Mouse (Mus musculus) kidney, embryonic 16.5 days (tissue): ENCODE results near the gene Bag5. TPM values are rescaled to one million over a fixed set of nuclear protein-coding genes. Genes with fewer than 3 reads are reported as not detected.
"Not testable (repeated sequence)": the region's sequence is repeated elsewhere in the genome, so short reads cannot be mapped to it uniquely, and the experiment has no call there.

Experiments
- ATAC-seq: fragments of 200-750 bp; cut with Nextera tagmentation; 2 replicates; pipeline ENCODE4 v1.8.0; 2017; ENCODE audit warnings: moderate TSS enrichment; ENCODE audit not compliant: low FRiP score, low TSS enrichment
- H3K27ac ChIP-seq: fragments of 300-500 bp; sonication (generic); 2 replicates; pipeline ENCODE4 v1.5.1; 2014; ENCODE audit warnings: low read length
- H3K27me3 ChIP-seq: fragments of 300-500 bp; sonication (generic); 2 replicates; pipeline ENCODE4 v1.6.1; 2014; ENCODE audit warnings: low read length, control low read depth, mixed read lengths; ENCODE audit not compliant: insufficient read depth
- H3K36me3 ChIP-seq: fragments of 300-500 bp; sonication (generic); 2 replicates; pipeline ENCODE4 v1.6.1; 2014; ENCODE audit warnings: low read length, control low read depth, mixed read lengths; ENCODE audit not compliant: insufficient read depth
- H3K4me1 ChIP-seq: fragments of 300-500 bp; sonication (generic); 2 replicates; pipeline ENCODE4 v1.6.1; 2014; ENCODE audit warnings: low read length, control low read depth, mixed read lengths; ENCODE audit not compliant: insufficient read depth
- H3K4me2 ChIP-seq: fragments of 300-500 bp; sonication (generic); replicated peaks from 2 replicates; pipeline ENCODE4 v1.6.1; 2014; ENCODE audit warnings: low read depth, low read length
- H3K4me3 ChIP-seq: fragments of 300-500 bp; sonication (generic); 2 replicates; pipeline ENCODE4 v1.5.1; 2014; ENCODE audit warnings: mild to moderate bottlenecking, low read length
- H3K9ac ChIP-seq: fragments of 300-500 bp; sonication (generic); replicated peaks from 2 replicates; pipeline ENCODE4 v1.6.1; 2014; ENCODE audit warnings: low read length
- H3K9me3 ChIP-seq: fragments of 300-500 bp; sonication (generic); 2 replicates; pipeline ENCODE4 v1.6.1; 2016; ENCODE audit warnings: low read length, control low read depth
- WGBS: fragments of 180-500 bp; shearing (Covaris S2); extraction: QIAGEN DNeasy Blood & Tissue Kit; methylation state at CpG from one replicate; pipeline ENCODE4 v1.1.7; 2014; 5-methylcytosine and 5-hydroxymethylcytosine counted together
- polyA plus RNA-seq: library from polyadenylated mRNA; unstranded; fragments of >200 nt; fragmentation: Nextera tagmentation; extraction: Ambion mirVana; gene quantifications from 2 replicates; pipeline ENCODE4 v1.2.1, GENCODE M21; 2015

Gene Bag5
- polyA plus RNA-seq, 1 experiment from 2014 or later = 59.5 TPM

DNA sequence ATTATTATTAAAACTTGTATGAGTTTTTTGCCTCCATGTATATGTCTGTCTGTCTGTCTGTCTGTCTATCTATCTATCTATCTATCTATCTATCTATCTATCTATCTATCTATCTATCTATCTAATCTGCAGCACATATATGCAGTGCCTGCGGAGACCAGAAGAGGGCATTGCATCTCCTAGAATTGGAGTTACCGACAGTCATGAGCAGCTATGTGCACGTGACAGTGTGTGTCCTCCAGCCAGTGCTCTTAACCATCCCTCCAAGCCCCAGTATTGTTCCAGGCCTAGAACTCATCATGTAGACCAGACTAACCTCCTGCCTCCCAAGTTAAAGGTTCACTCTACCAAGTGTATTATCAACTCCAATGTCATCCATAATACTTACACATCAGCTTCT, 25.7 kb upstream of the Bag5 start:
- H3K4me2 ChIP-seq = no peak overlapping the region
- 18% methylated on average over 3 of the region's 3 CpGs for WGBS
- H3K4me3 ChIP-seq = no peak overlapping the region
- ATAC-seq = 0 out of 2 replicates have a peak, but pooled peaks have one; percentile 43
- H3K9me3 ChIP-seq = no peaks in the 10 kb centered on the region
- no peaks in the 10 kb centered on the region for H3K27me3 ChIP-seq
- H3K9ac ChIP-seq = no peak overlapping the region
- H3K27ac ChIP-seq = no peak overlapping the region
- 0 out of 2 replicates have a peak, but pooled peaks cover 6% of the 10 kb centered on the region for H3K4me1 ChIP-seq
- H3K36me3 ChIP-seq = no peaks in the 10 kb centered on the region

DNA sequence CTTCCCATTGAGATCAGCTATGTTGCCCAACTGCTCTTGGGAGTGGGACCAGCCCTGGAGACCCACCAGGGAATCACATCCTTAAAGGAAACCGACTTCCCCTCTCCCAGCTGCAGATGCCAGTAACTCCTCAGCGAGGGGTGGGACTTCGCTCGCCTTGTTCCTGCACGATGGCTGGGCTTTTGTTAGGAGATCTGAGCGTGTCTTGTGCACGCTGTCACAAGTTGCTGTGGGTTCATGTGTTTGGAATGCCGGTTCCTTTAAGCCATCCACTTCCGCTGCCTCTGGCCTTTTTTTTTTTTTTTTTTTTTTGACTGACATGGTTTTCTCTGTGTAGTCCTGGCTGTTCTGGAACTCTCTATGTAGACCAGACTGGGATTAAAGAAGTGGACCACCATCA, 24.3 kb upstream of the Bag5 start:
- no peaks in the 10 kb centered on the region for H3K27me3 ChIP-seq
- no peak for ATAC-seq
- H3K4me1 ChIP-seq = peaks cover under 1% of the 10 kb centered on the region; the same call in 1 of the 2 replicates
- H3K9me3 ChIP-seq = no peaks in the 10 kb centered on the region
- H3K36me3 ChIP-seq = no peaks in the 10 kb centered on the region
- no peak overlapping the region for H3K9ac ChIP-seq
- 65% methylated on average over 9 of the region's 9 CpGs for WGBS
- no peak overlapping the region for H3K4me2 ChIP-seq
- H3K27ac ChIP-seq = no peak overlapping the region
- H3K4me3 ChIP-seq = no peak overlapping the region

DNA sequence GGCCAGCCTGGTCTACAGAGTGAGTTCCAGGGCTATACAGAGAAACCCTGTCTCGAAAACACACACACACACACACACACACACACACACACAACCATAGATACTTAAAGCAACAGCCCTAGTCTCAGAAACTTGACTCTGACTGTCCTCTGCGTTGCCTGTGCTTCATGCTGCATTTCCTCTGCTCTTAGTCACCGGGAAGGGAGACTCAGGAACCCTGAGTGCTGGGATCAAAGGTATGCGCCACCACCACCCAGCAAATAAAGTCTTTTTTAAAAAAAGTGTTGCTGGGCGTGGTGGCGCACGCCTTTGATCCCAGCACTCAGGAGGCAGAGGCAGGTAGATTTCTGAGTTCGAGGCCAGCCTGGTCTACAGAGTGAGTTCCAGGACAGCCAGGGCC, 23.6 kb upstream of the Bag5 start:
- H3K4me1 ChIP-seq, H3K27ac ChIP-seq, H3K9me3 ChIP-seq, H3K4me2 ChIP-seq, H3K9ac ChIP-seq, H3K36me3 ChIP-seq, ATAC-seq, H3K27me3 ChIP-seq, H3K4me3 ChIP-seq: not testable (repeated sequence)
- 85% methylated on average over 8 of the region's 8 CpGs for WGBS

- Histone ChIP-seq H3K27ac (no peak overlapping the region), H3K4me1 (peaks cover 4% of the 10 kb centered on the region; the same call in 1 of the 2 replicates), H3K4me3 (no peak overlapping the region), H3K4me2 (no peak overlapping the region), H3K27me3 (no peaks in the 10 kb centered on the region), H3K9ac (no peak overlapping the region), H3K36me3 (0 out of 2 replicates have a peak, but pooled peaks cover 1% of the 10 kb centered on the region), H3K9me3 (no peaks in the 10 kb centered on the region)
- no peak for ATAC-seq
- 90% methylated on average over 3 of the region's 3 CpGs for WGBS
These were observed 21.9 kb upstream of the Bag5 start for GRCm38 (mm10) chr12:111734912-111735311.

- no peak overlapping the region for H3K4me3 ChIP-seq
- H3K4me2 ChIP-seq = no peak overlapping the region
- no peak overlapping the region for H3K27ac ChIP-seq
- H3K9ac ChIP-seq = peak overlapping the region; percentile 40; the same call in 1 of the 2 replicates
- no peaks in the 10 kb centered on the region for H3K27me3 ChIP-seq
- H3K9me3 ChIP-seq = no peaks in the 10 kb centered on the region
- H3K4me1 ChIP-seq = peaks cover 4% of the 10 kb centered on the region; the same call in 1 of the 2 replicates
- 59% methylated on average over 5 of the region's 5 CpGs for whole genome bisulfite sequencing
- peak; percentile 44 for ATAC-seq
- H3K36me3 ChIP-seq = 0 out of 2 replicates have a peak, but pooled peaks cover 7% of the 10 kb centered on the region
These were observed 19.9 kb upstream of the Bag5 start for GRCm38 (mm10) chr12:111732921-111733320.

GRCm38 (mm10) chr12:111731822-111732807, 19.1 kb upstream of the Bag5 start:
- peak overlapping the region; percentile 40; the same call in 1 of the 2 replicates for H3K9ac ChIP-seq

DNA sequence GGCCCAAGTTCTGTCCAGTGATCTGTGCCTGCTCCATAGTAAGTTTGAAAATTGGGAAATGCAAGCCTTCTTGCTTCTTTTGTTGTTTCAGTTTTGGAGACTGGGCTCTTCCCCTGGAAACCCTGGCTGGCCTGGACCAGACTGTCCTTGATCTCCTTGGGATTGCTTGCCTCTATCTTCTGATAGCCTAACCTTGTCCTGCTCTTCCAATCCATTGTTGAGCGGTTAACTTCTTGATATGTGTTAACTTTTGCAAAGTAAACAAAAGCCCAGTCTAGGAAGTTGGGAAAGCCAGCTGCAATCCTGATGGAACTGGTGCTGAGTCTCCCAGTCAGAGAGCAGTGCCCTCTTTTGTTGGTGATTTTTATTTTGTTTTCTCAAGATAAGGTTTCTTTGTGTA, 14.9 kb upstream of the Bag5 start:
- H3K4me3 ChIP-seq = no peak overlapping the region
- H3K4me2 ChIP-seq = no peak overlapping the region
- 92% methylated on average over 1 of the region's 1 CpGs for WGBS
- H3K9me3 ChIP-seq = no peaks in the 10 kb centered on the region
- H3K27ac ChIP-seq = no peak overlapping the region
- ATAC-seq = no peak
- H3K9ac ChIP-seq = no peak overlapping the region
- peaks cover 19% of the 10 kb centered on the region; the same call in 1 of the 2 replicates for H3K4me1 ChIP-seq
- no peaks in the 10 kb centered on the region for H3K27me3 ChIP-seq
- H3K36me3 ChIP-seq = peaks cover 16% of the 10 kb centered on the region; the same call in 1 of the 2 replicates

More at GRCm38 (mm10) chr12:111731822-111732807, 19.1 kb upstream of the Bag5 start:
- peaks cover 4% of the 10 kb centered on the region; the same call in 1 of the 2 replicates for H3K4me1 ChIP-seq
- 29% methylated on average over 30 of the region's 30 CpGs for WGBS
- ATAC-seq = peak; percentile 89
- H3K27me3 ChIP-seq = no peaks in the 10 kb centered on the region
- H3K9me3 ChIP-seq = no peaks in the 10 kb centered on the region
- H3K27ac ChIP-seq = no peak overlapping the region
- no peak overlapping the region for H3K4me3 ChIP-seq
- 0 out of 2 replicates have a peak, but pooled peaks cover 8% of the 10 kb centered on the region for H3K36me3 ChIP-seq
- peak overlapping the region; percentile 22; the same call in 1 of the 2 replicates for H3K4me2 ChIP-seq

DNA sequence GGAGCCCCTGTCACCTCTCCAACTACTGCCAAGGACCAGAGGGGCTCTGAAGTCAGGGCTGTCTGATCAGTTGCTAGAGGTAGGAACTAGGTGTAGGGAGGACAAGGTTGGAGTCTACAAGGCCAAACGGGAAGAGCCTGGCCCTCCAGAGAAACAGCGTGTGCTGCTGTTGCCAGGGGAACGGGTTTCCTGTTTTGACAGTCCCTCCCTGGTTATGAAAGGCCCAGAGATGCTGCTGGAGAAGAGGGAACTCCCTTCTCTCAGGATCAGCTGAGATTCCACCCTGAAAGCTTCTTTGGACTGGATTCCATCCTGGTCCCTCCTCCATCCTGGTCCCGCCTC, 13.0 kb upstream of the Bag5 start:
- WGBS = 48% methylated on average over 4 of the region's 4 CpGs
- Histone ChIP-seq H3K36me3 (peaks cover 16% of the 10 kb centered on the region; the same call in 1 of the 2 replicates), H3K27ac (peak overlapping the region; percentile 29; the same call in 1 of the 2 replicates), H3K9me3 (no peaks in the 10 kb centered on the region), H3K4me2 (no peak overlapping the region), H3K4me3 (no peak overlapping the region), H3K27me3 (no peaks in the 10 kb centered on the region), H3K4me1 (peaks cover 15% of the 10 kb centered on the region; the same call in 1 of the 2 replicates), H3K9ac (peak overlapping the region; percentile 17; the same call in 1 of the 2 replicates)
- 0 out of 2 replicates have a peak, but pooled peaks have one; percentile 40 for ATAC-seq

GRCm38 (mm10) chr12:111725338-111726121, 12.5 kb upstream of the Bag5 start:
- Histone ChIP-seq H3K9me3 (no peaks in the 10 kb centered on the region), H3K4me3 (no peak overlapping the region), H3K4me1 (peaks cover 15% of the 10 kb centered on the region; the same call in 1 of the 2 replicates), H3K4me2 (no peak overlapping the region), H3K36me3 (peaks cover 16% of the 10 kb centered on the region; the same call in 1 of the 2 replicates), H3K27me3 (no peaks in the 10 kb centered on the region), H3K9ac (peak overlapping the region; percentile 43; the same call in 1 of the 2 replicates), H3K27ac (peak overlapping the region; percentile 29; the same call in 1 of the 2 replicates)
- WGBS = 64% methylated on average over 12 of the region's 12 CpGs
- no peak for ATAC-seq
